In the genomic region with DNA sequence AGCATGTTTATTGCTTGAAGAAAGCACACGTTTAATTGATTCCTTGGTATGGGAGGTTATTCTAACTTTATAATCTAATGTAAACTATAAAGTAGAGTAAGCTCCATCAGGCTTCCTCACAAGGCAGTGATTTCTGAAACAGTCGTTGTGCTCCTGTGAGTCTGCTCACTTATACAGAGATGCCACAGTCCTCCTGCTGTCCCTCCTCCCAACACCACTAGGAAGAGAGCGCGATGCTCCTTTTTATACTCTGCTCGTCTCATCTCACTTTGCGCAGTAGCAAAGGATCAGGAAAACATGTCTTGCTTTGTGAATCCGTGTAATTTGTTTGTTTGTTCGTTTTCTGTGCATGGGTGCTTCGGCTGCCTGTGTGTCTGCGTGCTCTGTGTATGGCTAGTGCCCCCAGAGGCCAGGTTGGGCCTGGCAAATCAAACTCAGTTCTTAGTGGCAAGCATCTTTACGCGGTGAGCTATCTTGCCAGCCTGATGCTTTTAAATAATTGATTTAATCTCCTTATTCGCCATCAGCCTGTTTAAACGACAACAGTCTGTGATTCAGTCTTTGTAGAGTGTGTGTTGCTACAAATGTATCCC, we compare ENCODE assay signal across 10 mouse cellular contexts.
A peak's percentile ranks its signal among the peaks of the same experiment; 100 is the strongest.
DNase-seq lines count a peak whose midpoint lies in the region; ATAC-seq and TF ChIP-seq lines count a peak whose summit lies in the region.
"Had no signal": no experiment of that assay in that cellular context is flagged by ENCODE, and none has a peak within 500 bp of the region (broad histone marks: within the 10 kb centered on the region; RNA-seq: fewer than 3 reads in every experiment).

No protein-coding gene starts in this region.

- H3K36me3 ChIP-seq in CH12.LX (replicated peaks in 1 of 2; ENCODE audit: control insufficient read depth in 1 of 2, insufficient read depth in 1 of 2, low read length in 1 of 2) = no peaks in the 10 kb centered on the region
- no peaks in the 10 kb centered on the region for H3K36me3 ChIP-seq in hindbrain, embryonic 15.5 days
- no peaks in the 10 kb centered on the region for H3K36me3 ChIP-seq in forebrain, embryonic 11.5 days (ENCODE audit: control insufficient read depth, insufficient read depth, low read length)
- H3K36me3 ChIP-seq: liver, embryonic 13.5 days had no signal

- no peak for TF ChIP-seq CTCF in CH12.LX (conservative IDR thresholded peaks at IDR 0.05 in 1 of 2, IDR thresholded peaks at IDR 0.05 in 1 of 2; ENCODE audit: low read depth in 2 of 2, low read length in 2 of 2)

- no peak; the same call in none of the 2 replicates for TF ChIP-seq RAD21 in CH12.LX (IDR thresholded peaks at IDR 0.05; ENCODE audit: low read depth, low read length)

- no peak for TF ChIP-seq POLR2A in CH12.LX (IDR thresholded peaks at IDR 0.05; ENCODE audit: low read depth, low read length)

- DNase-seq in cerebellum, postnatal 25 days = peak; percentile 24 to 41
- no peak for DNase-seq in cerebellum, adult 8-10 months
- peak; percentile 15 to 19 for DNase-seq in kidney, postnatal 4 days
- no peak for DNase-seq in kidney, adult 9 months
- peak; percentile 5 for DNase-seq in CH12.LX (ENCODE audit: extremely low read depth)
- no peak for DNase-seq in yolk sac, embryonic 10.5 days (ENCODE audit: low spot score)
- no peak for DNase-seq in forebrain, embryonic 11.5 days (ENCODE audit: low spot score)
- DNase-seq: gastrocnemius, postnatal 36 days; liver, embryonic 13.5 days had no signal

- H3K9ac ChIP-seq in CH12.LX (ENCODE audit: insufficient read depth, low read depth) = no peak overlapping the region
- H3K9ac ChIP-seq in hindbrain, embryonic 15.5 days = no peak overlapping the region
- H3K9ac ChIP-seq in forebrain, embryonic 11.5 days (ENCODE audit: low read length) = no peak overlapping the region
- H3K9ac ChIP-seq: liver, embryonic 13.5 days had no signal

- peaks cover 0 to 3% of the 10 kb centered on the region in 2 experiments; a peak in 2 of 4 replicates for H3K4me1 ChIP-seq in CH12.LX (ENCODE audit: control insufficient read depth in 1 of 2, insufficient read depth in 2 of 2)
- H3K4me1 ChIP-seq in hindbrain, embryonic 15.5 days (replicated peaks) = peaks cover 9% of the 10 kb centered on the region; the same call in 1 of the 2 replicates
- no peaks in the 10 kb centered on the region for H3K4me1 ChIP-seq in forebrain, embryonic 11.5 days (replicated peaks; ENCODE audit: control insufficient read depth, insufficient read depth, low read length)
- H3K4me1 ChIP-seq: liver, embryonic 13.5 days had no signal

- no peak for ATAC-seq in hindbrain, embryonic 15.5 days (ENCODE audit: low FRiP score, low read depth)
- no peak for ATAC-seq in forebrain, embryonic 11.5 days (replicated peaks; ENCODE audit: low FRiP score)

- H3K4me2 ChIP-seq in CH12.LX (ENCODE audit: insufficient read depth, low read depth, poor library complexity, severe bottlenecking) = no peak overlapping the region
- peak overlapping the region; percentile 43 for H3K4me2 ChIP-seq in hindbrain, embryonic 15.5 days
- no peak overlapping the region for H3K4me2 ChIP-seq in forebrain, embryonic 11.5 days (ENCODE audit: low read depth, low read length, severe bottlenecking)
- H3K4me2 ChIP-seq: liver, embryonic 13.5 days had no signal

- H3K9me3 ChIP-seq in CH12.LX (replicated peaks; ENCODE audit: low read length) = no peaks in the 10 kb centered on the region
- H3K9me3 ChIP-seq in hindbrain, embryonic 15.5 days = no peaks in the 10 kb centered on the region
- H3K9me3 ChIP-seq in forebrain, embryonic 11.5 days (ENCODE audit: control insufficient read depth, low read length) = no peaks in the 10 kb centered on the region
- H3K9me3 ChIP-seq: liver, embryonic 13.5 days had no signal

- H3K4me3 ChIP-seq in CH12.LX (replicated peaks in 1 of 3; ENCODE audit: low read depth in 2 of 3, low read length in 2 of 3, poor library complexity in 1 of 3) = no peak overlapping the region
- H3K4me3 ChIP-seq in hindbrain, embryonic 15.5 days = no peak overlapping the region
- no peak overlapping the region for H3K4me3 ChIP-seq in forebrain, embryonic 11.5 days (ENCODE audit: low read depth, low read length)
- H3K4me3 ChIP-seq: liver, embryonic 13.5 days had no signal

- WGBS in hindbrain, embryonic 15.5 days = 40% methylated on average over 14 of the region's 14 CpGs
- 54% methylated on average over 14 of the region's 14 CpGs for WGBS in forebrain, embryonic 11.5 days

- H3K27me3 ChIP-seq in CH12.LX (replicated peaks) = no peaks in the 10 kb centered on the region
- H3K27me3 ChIP-seq in hindbrain, embryonic 15.5 days = no peaks in the 10 kb centered on the region
- H3K27me3 ChIP-seq in forebrain, embryonic 11.5 days (ENCODE audit: control insufficient read depth, insufficient read depth, low read length) = no peaks in the 10 kb centered on the region
- H3K27me3 ChIP-seq: liver, embryonic 13.5 days had no signal

- H3K27ac ChIP-seq in CH12.LX (ENCODE audit: insufficient read depth, low read depth) = no peak overlapping the region
- no peak overlapping the region; the same call in 1 of the 2 replicates for H3K27ac ChIP-seq in hindbrain, embryonic 15.5 days (replicated peaks)
- H3K27ac ChIP-seq in forebrain, embryonic 11.5 days (ENCODE audit: low read depth, low read length) = no peak overlapping the region
- H3K27ac ChIP-seq: liver, embryonic 13.5 days had no signal

- H3K79me2 ChIP-seq in CH12.LX (replicated peaks; ENCODE audit: control insufficient read depth, extremely low read depth, insufficient read depth, poor library complexity, severe bottlenecking) = no peaks in the 10 kb centered on the region

- dilution Hi-C loops in CH12.LX (cut with MboI; ENCODE audit: extremely low pct_ligation_motif_present, extremely low pct_unique_long_range_greater_than_20kb, low sequenced_read_pairs) = no loop called here

- in situ Hi-C loops in CH12.LX (cut with MboI; ENCODE audit: low pct_ligation_motif_present, low pct_unique_long_range_greater_than_20kb, low sequenced_read_pairs) = no loop called here

- TF ChIP-seq EP300 in CH12.LX (IDR thresholded peaks at IDR 0.05; ENCODE audit: low read length) = no peak

TF ChIP-seq in CH12.LX, 34 proteins besides CTCF, POLR2A, EP300 and RAD21:
- TF ChIP-seq MEF2A (IDR thresholded peaks at IDR 0.05; ENCODE audit: borderline replicate concordance, low read depth, low read length) (no peak), MYC (IDR thresholded peaks at IDR 0.05; ENCODE audit: low read depth, low read length) (no peak), TCF12 (IDR thresholded peaks at IDR 0.05; ENCODE audit: low read depth, low read length) (no peak), NELFE (IDR thresholded peaks at IDR 0.05; ENCODE audit: low read depth, low read length) (no peak), SIN3A (IDR thresholded peaks at IDR 0.05; ENCODE audit: low read length) (no peak), E2F4 (IDR thresholded peaks at IDR 0.05; ENCODE audit: insufficient replicate concordance, low read depth, low read length) (no peak), ZNF384 (IDR thresholded peaks at IDR 0.05; ENCODE audit: low read depth, low read length) (no peak), ZKSCAN1 (IDR thresholded peaks at IDR 0.05; ENCODE audit: borderline replicate concordance, low read depth, low read length) (no peak), NRF1 (IDR thresholded peaks at IDR 0.05; ENCODE audit: low read depth, low read length) (no peak)

Comparison
In these comparisons a context has a peak if more than half of its experiments do, and no peak if none do; other contexts are left out.
1. DNase-seq: peak in cerebellum, postnatal 25 days (2 of 2), kidney, postnatal 4 days (2 of 2) and CH12.LX (single experiment); none in cerebellum, adult 8-10 months (single experiment), kidney, adult 9 months (single experiment), yolk sac, embryonic 10.5 days (single experiment) and forebrain, embryonic 11.5 days (single experiment).